Mouse (Mus musculus) olfactory bulb, adult 2 months (tissue): Measurements from ENCODE around the gene Lypd1. TPM values are rescaled to one million over a fixed set of nuclear protein-coding genes. Genes with fewer than 3 reads are reported as not detected.

Source experiments
- H3K27ac ChIP-seq: fragments of 200-500 bp; 2 replicates; pipeline ENCODE4 v1.5.1; 2012; ENCODE audit warnings: low read depth, low read length; ENCODE audit not compliant: insufficient read depth
- H3K4me1 ChIP-seq: fragments of 200-500 bp; 2 replicates; pipeline ENCODE4 v1.6.1; 2012; ENCODE audit warnings: low read length; ENCODE audit not compliant: control insufficient read depth, insufficient read depth
- H3K4me3 ChIP-seq: fragments of 200-500 bp; 2 replicates; pipeline ENCODE4 v1.5.1; 2012; ENCODE audit warnings: mild to moderate bottlenecking, low read depth, low read length, moderate library complexity; ENCODE audit not compliant: insufficient read depth
- CTCF ChIP-seq: fragments of 200-500 bp; IDR thresholded peaks from 2 replicates; pipeline ENCODE4 v1.5.1; 2012; ENCODE audit warnings: low read depth, mild to moderate bottlenecking, low read length, moderate library complexity; ENCODE audit not compliant: insufficient read depth
- POLR2A ChIP-seq: fragments of 200-500 bp; IDR thresholded peaks from 2 replicates; pipeline ENCODE4 v1.6.1; 2012; ENCODE audit warnings: mild to moderate bottlenecking, low read depth, low read length, moderate library complexity; ENCODE audit not compliant: insufficient read depth
- WGBS: fragments of 180-500 bp; shearing (Covaris S2); methylation state at CpG from one replicate; pipeline ENCODE4 v1.1.7; 2018; 5-methylcytosine and 5-hydroxymethylcytosine counted together
- polyA plus RNA-seq: library from polyadenylated mRNA; stranded (reverse); fragments of >200 nt; gene quantifications from 2 replicates; pipeline ENCODE4 v1.2.4, GENCODE M21; 2012; ENCODE audit warnings: low replicate concordance; ENCODE audit not compliant: missing spikeins, insufficient read depth, insufficient read length

The Lypd1 gene
- polyA plus RNA-seq: not detected in 2 replicates

GRCm38 (mm10) chr1:125912601-125913600 lies at the start of gene Lypd1:
Lypd1 (minus strand) TSS chr1:125913101.
- TF ChIP-seq POLR2A (no peak), CTCF (no peak)
- Histone ChIP-seq H3K4me3 (peak within 1 kb of the TSS; percentile 41), H3K27ac (no peak within 1 kb of the TSS), H3K4me1 (peaks cover 30% of the 10 kb centered on the region)
- 7% methylated on average over 30 of the region's 30 CpGs for WGBS

DNA sequence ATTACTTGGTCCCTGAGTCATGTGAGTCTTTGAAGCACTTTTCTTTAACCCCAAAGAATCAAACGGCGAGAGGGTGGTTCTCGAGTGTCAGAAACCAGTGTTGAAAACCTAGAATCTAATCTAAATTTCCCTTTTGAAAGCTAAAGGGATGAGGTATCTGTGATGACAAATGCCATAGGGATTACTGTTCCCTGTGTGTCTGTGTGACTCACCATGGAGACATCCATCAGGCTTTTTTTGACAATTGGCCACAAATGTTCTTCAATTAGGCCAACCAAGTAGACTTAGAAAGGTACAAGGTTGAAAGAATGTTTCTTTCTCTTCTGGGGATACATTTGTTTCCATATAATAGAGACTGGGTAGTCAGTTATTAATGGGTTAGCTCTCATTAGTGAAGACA lies 38.1 kb upstream of the Lypd1 start:
- TF ChIP-seq POLR2A: no peak
- TF ChIP-seq CTCF: no peak
- 90% methylated on average over 3 of the region's 3 CpGs for WGBS
- Histone ChIP-seq H3K4me1 (no peaks in the 10 kb centered on the region), H3K4me3 (no peak overlapping the region), H3K27ac (no peak overlapping the region)

- TF ChIP-seq CTCF: no peak
- TF ChIP-seq POLR2A: no peak
- Histone ChIP-seq H3K27ac (no peak overlapping the region), H3K4me1 (no peaks in the 10 kb centered on the region), H3K4me3 (no peak overlapping the region)
- 85% methylated on average over 6 of the region's 6 CpGs for WGBS
Measured at GRCm38 (mm10) chr1:125949076-125949475, 36.2 kb upstream of the Lypd1 start.

DNA sequence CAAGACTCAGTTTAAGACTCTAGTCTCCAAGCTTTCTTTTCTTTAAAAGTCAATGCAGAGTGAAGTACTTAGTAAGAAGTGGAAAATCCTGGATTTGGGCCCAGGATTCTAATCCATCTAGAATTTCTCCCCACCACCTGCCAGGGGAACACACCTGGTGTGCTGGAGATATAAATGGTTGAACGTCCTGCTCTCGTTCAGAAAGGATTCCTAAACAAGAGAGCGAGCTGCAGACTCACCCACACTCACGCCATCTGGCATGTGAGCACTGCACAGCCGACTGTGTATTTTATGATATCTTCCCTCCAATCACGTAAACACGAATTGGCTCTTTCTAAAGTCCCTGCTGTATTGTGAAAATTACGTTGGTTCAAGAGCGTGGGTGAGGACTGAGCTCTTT lies 32.2 kb upstream of the Lypd1 start:
- Histone ChIP-seq H3K4me3 (no peak overlapping the region), H3K4me1 (no peaks in the 10 kb centered on the region), H3K27ac (no peak overlapping the region)
- TF ChIP-seq POLR2A (no peak), CTCF (no peak)
- WGBS: 83% methylated on average over 9 of the region's 9 CpGs

DNA sequence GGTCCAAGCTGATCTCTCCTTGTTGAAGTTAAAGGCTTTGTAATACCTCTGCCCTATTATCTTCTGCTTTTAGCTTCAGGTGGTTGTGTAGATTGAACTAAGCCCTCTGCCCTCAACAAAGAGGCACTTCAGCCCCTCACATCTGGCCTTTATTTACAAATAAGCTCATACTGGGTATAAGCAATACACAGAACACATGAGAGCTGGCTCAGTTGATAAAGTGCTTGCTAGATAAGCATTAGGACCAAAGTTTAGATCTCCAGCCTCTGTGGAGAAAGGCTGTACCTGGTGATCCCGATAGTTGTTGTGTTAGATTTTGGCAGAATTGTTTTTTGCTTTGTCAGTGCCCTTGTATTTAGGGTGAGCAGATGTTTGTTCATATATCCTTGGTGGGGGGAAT lies 30.4 kb upstream of the Lypd1 start:
- Histone ChIP-seq H3K4me1 (no peaks in the 10 kb centered on the region), H3K27ac (no peak overlapping the region), H3K4me3 (no peak overlapping the region)
- 93% methylated on average over 1 of the region's 1 CpGs for WGBS
- TF ChIP-seq POLR2A (no peak), CTCF (no peak)

- WGBS: 90% methylated on average over 10 of the region's 10 CpGs
- H3K4me3 ChIP-seq: no peak overlapping the region
- H3K4me1 ChIP-seq: no peaks in the 10 kb centered on the region
- TF ChIP-seq CTCF (no peak), POLR2A (no peak)
- H3K27ac ChIP-seq: no peak overlapping the region
Measured at GRCm38 (mm10) chr1:125925486-125925885, 12.6 kb upstream of the Lypd1 start.

DNA sequence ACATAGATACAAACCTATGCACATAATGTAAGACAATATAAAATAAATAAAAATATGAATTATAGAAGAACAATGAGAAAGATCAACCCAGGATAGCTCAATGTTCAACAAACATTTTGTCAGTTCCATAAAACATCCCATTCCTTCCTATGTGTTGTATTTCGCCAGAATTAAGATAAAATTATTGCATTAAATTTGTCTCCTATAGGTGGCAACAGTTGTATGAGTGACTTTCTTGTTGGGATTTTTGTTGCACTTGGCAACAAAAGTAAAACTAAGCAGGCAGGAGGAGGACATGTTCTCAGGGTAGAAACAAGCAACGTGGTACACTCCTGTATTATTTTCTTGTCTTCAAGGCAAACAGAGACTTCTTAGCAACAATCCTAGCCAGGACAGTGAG lies 10.2 kb upstream of the Lypd1 start:
- WGBS: 50% methylated on average over 2 of the region's 2 CpGs
- H3K27ac ChIP-seq: no peak overlapping the region
- TF ChIP-seq CTCF (no peak), POLR2A (no peak)

DNA sequence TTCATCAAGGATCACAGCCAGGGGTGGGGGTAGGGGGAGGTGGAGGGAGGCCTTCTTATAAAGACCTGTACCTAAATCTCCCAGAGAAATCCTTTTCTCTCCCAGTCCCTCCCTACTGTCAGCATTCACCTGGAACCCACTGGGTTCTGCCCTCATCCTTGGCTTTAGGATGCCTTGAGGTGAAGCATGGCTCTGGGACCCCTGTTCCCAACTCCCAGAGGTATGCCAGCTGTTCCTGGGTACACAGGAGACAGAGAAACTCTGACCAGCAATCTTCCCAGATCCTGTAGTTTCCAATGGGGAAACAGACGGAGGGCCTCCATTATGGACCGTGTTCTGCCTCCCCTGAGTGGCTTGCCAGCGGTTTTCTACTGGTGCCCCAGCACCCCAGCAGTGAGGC lies 7.8 kb upstream of the Lypd1 start:
- Histone ChIP-seq H3K27ac (no peak overlapping the region), H3K4me1 (no peaks in the 10 kb centered on the region), H3K4me3 (no peak overlapping the region)
- WGBS: 93% methylated on average over 3 of the region's 3 CpGs
- TF ChIP-seq CTCF (no peak), POLR2A (no peak)

More for the DNA sequence above, 10.2 kb upstream of the Lypd1 start:
- no peak overlapping the region for H3K4me3 ChIP-seq
- H3K4me1 ChIP-seq: no peaks in the 10 kb centered on the region

DNA sequence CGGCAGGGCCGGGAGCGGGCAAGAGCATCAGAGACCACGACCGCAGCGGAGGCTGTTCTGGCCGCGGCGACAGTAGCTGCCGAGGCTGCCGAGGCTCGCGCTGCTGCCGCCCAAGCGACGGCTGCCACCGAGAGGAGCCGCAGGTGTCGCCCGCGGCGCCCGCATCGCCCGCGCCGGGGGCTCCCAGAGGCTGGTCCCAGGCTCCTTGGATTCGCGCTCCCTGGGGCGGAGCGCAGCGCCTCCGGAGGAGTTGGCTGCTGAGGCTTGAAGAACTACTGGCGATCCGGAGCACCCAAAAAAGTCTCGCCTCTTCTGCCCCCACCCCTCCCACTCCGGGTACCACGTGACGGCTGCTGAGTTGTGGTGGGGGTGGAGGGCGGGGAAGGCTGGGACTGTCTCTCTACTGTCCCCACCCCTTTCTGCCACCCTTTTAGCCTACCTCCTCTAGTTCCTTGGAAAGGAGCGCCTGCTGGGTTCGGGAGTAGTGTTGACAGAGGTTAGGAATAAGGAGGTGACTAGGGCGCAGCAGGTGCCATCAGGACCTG lies 928 bp downstream of the Lypd1 start:
- H3K4me3 ChIP-seq: peak overlapping the region; percentile 41
- no peak for TF ChIP-seq POLR2A
- TF ChIP-seq CTCF: no peak
- no peak overlapping the region for H3K27ac ChIP-seq
- WGBS: under 1% methylated on average over 43 of the region's 43 CpGs
- H3K4me1 ChIP-seq: peaks cover 30% of the 10 kb centered on the region
